Mouse (Mus musculus) myocyte (in vitro differentiated cells): ENCODE measurements around the gene Plpp7. TPM values are rescaled to one million over a fixed set of nuclear protein-coding genes. Genes with fewer than 3 reads are reported as not detected.

ENCODE experiments used
- H3K27me3 ChIP-seq: one replicate; pipeline ENCODE4 v1.6.1; 2011; ENCODE audit not compliant: control insufficient read depth, insufficient read depth, insufficient read length
- H3K36me3 ChIP-seq: one replicate; pipeline ENCODE4 v1.6.1; 2011; ENCODE audit not compliant: control insufficient read depth, insufficient read depth
- H3K4me2 ChIP-seq: one replicate; pipeline ENCODE4 v1.6.1; 2011; ENCODE audit warnings: low read depth, control low read depth
- H3K4me3 ChIP-seq: one replicate; pipeline ENCODE4 v1.5.1; 2011; ENCODE audit warnings: mild to moderate bottlenecking, control low read depth, moderate library complexity
- H3K79me2 ChIP-seq: one replicate; pipeline ENCODE4 v1.6.1; 2011; ENCODE audit not compliant: control insufficient read depth, insufficient read depth
- H3ac ChIP-seq: one replicate; pipeline ENCODE4 v1.6.1; 2011; ENCODE audit not compliant: control insufficient read depth, insufficient read length
- CEBPB ChIP-seq: IDR thresholded peaks from 2 replicates; pipeline ENCODE4 v1.6.1; 2011; ENCODE audit warnings: mild to moderate bottlenecking, moderate library complexity; ENCODE audit not compliant: poor library complexity, insufficient read depth, severe bottlenecking
- E2F4 ChIP-seq: IDR thresholded peaks from one replicate; pipeline ENCODE4 v1.6.1; 2011; ENCODE audit warnings: mild to moderate bottlenecking, control low read depth, moderate library complexity; ENCODE audit not compliant: insufficient read depth
- MAX ChIP-seq: IDR thresholded peaks from one replicate; pipeline ENCODE4 v1.6.1; 2011; ENCODE audit warnings: low read depth, mild to moderate bottlenecking, control low read depth
- MYOD1 ChIP-seq, 3 experiments: IDR thresholded peaks; one replicate each; pipeline ENCODE4 v1.6.1; 2011; ENCODE audit warnings: control low read depth in 2 of 3, low read depth in 2 of 3, mild to moderate bottlenecking in 2 of 3, moderate library complexity in 1 of 3; ENCODE audit not compliant: insufficient read length in 2 of 3, control insufficient read depth in 1 of 3
- MYOG ChIP-seq, 3 experiments: IDR thresholded peaks; one replicate each; pipeline ENCODE4 v1.6.1; 2011; ENCODE audit warnings: control low read depth in 2 of 3, low read depth in 2 of 3, mild to moderate bottlenecking in 2 of 3; ENCODE audit not compliant: insufficient read length in 2 of 3, control insufficient read depth in 1 of 3, insufficient read depth in 1 of 3
- POLR2A ChIP-seq: IDR thresholded peaks from one replicate; pipeline ENCODE4 v1.6.1; 2011; ENCODE audit warnings: low read depth, mild to moderate bottlenecking, control low read depth, moderate library complexity; ENCODE audit not compliant: insufficient read length
- POLR2AphosphoS2 ChIP-seq: IDR thresholded peaks from one replicate; pipeline ENCODE4 v1.6.1; 2011; ENCODE audit warnings: low read depth, control low read depth; ENCODE audit not compliant: insufficient read length
- REST ChIP-seq: IDR thresholded peaks from one replicate; pipeline ENCODE4 v1.6.1; 2011; ENCODE audit warnings: mild to moderate bottlenecking, control low read depth, moderate library complexity; ENCODE audit not compliant: insufficient read depth, insufficient read length
- SRF ChIP-seq: IDR thresholded peaks from one replicate; pipeline ENCODE4 v1.6.1; 2011; ENCODE audit warnings: low read depth; ENCODE audit not compliant: control insufficient read depth, insufficient read length
- TCF12 ChIP-seq: IDR thresholded peaks from one replicate; pipeline ENCODE4 v1.6.1; 2011; ENCODE audit warnings: mild to moderate bottlenecking, control low read depth; ENCODE audit not compliant: poor library complexity, insufficient read depth, severe bottlenecking
- TCF3 ChIP-seq: IDR thresholded peaks from one replicate; pipeline ENCODE4 v1.6.1; 2011; ENCODE audit warnings: low read depth, control low read depth; ENCODE audit not compliant: insufficient read length
- USF1 ChIP-seq: IDR thresholded peaks from one replicate; pipeline ENCODE4 v1.6.1; 2011; ENCODE audit warnings: low read depth, mild to moderate bottlenecking, control low read depth, moderate library complexity
- polyA plus RNA-seq: library from polyadenylated mRNA; unstranded; fragments of >200 nt; fragmentation: generic; extraction: Trizol; gene quantifications from one replicate; pipeline ENCODE4 v1.2.1, GENCODE M21; 2012; ENCODE audit warnings: missing spikeins

Gene Plpp7
- polyA plus RNA-seq, 1 experiment: 60.6 TPM

DNA sequence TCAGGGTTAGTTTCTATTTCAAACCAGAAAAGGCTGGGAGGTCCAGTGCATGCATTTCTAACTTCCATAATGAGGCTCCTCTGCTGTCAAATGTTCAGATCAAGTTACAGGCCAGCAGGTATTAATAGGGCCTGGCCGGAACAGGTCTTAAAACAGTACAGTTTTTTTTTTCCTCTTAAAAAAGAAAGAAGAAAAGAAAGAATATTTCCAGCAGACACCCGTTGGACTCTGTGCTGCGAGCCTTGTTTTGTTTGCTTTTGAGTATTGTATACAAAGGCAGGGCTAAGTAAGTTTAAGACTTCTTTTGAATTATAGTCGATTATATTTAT lies 58.4 kb downstream of the Plpp7 start:
- TF ChIP-seq MAX: no peak
- TF ChIP-seq TCF3: no peak
- no peak for TF ChIP-seq CEBPB
- TF ChIP-seq POLR2AphosphoS2: no peak
- TF ChIP-seq E2F4: no peak
- TF ChIP-seq MYOG (IDR thresholded peaks at IDR 0.05; ENCODE audit: control insufficient read depth in 1 of 3, insufficient read depth in 1 of 3, insufficient read length in 2 of 3, low read depth in 2 of 3): no peak
- TF ChIP-seq USF1: no peak
- no peak for TF ChIP-seq POLR2A
- no peak for TF ChIP-seq TCF12
- TF ChIP-seq REST: no peak
- TF ChIP-seq MYOD1 (IDR thresholded peaks at IDR 0.05; ENCODE audit: control insufficient read depth in 1 of 3, insufficient read length in 2 of 3, low read depth in 2 of 3): no peak
- no peak for TF ChIP-seq SRF
- Histone ChIP-seq H3K4me3 (peak overlapping the region; percentile 89), H3ac (no peak overlapping the region), H3K27me3 (no peaks in the 10 kb centered on the region), H3K79me2 (peaks cover 74% of the 10 kb centered on the region), H3K36me3 (no peaks in the 10 kb centered on the region), H3K4me2 (peak overlapping the region; percentile 92)

DNA sequence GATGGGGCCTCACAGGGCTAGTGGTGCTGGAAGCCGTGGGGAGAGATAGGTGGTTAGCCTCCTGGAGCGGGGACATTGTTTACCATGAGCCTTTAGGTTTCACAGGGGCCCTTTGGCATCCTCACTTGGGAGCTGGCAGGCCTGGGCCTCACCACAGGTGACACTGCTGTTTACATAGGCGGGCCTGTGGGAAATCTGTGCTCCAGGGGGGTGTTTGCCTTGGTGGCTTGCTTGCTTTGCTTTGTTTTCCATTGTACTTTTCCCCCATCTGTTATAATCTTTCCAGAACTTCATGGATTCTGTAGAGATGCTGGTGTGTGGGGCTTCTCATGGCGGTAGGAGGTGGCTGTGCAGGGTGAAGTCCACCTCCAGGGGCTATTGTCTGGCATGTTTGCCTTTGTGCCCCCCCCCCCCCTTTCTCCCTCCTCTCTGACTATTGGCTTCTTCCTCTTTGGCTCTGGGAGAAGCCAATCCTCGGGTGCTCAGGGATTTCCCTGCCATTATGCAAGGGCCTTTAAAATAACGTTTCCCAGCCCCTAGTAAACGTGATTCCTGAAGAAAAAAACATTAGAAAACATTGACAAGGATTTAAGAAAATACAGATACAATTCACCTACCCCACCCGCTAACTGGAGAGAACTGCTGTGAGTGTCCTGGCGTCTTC lies 59.1 kb downstream of the Plpp7 start:
- Histone ChIP-seq H3K4me2 (peak overlapping the region; percentile 92), H3K4me3 (peak overlapping the region; percentile 89), H3ac (no peak overlapping the region), H3K36me3 (no peaks in the 10 kb centered on the region), H3K27me3 (no peaks in the 10 kb centered on the region), H3K79me2 (peaks cover 81% of the 10 kb centered on the region)
- TF ChIP-seq POLR2AphosphoS2 (peak; percentile 17), REST (no peak), MYOG (IDR thresholded peaks at IDR 0.05; ENCODE audit: control insufficient read depth in 1 of 3, insufficient read depth in 1 of 3, insufficient read length in 2 of 3, low read depth in 2 of 3) (no peak), TCF3 (no peak), MAX (no peak)

DNA sequence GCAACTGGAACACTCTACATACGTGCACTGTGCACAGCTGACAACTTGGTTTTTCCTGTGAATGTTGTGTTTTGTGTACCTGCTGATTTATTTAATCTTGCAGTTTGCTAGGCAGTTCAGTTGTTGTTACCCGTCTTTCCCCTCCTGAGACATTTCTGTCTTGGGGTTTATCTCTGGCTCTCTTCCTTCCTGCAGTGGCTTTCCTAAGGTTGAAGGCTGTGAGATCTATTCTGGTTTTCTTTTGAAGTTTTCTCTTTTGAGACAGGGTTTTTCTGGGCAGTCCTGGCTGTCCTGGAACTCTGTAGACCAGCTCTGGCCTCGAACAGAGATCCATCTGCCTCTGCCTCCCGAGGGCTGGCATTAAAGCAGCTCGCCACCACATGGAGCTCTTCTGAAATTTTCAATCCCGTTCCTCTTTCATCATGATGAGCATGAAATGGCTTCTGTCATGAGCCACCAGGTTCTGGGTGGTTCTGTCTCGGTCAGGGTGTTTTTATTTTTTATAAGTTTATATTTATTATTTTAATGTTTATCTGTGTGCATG lies 59.7 kb downstream of the Plpp7 start:
- TF ChIP-seq MAX (no peak), TCF12 (no peak), POLR2AphosphoS2 (no peak), MYOD1 (IDR thresholded peaks at IDR 0.05; ENCODE audit: control insufficient read depth in 1 of 3, insufficient read length in 2 of 3, low read depth in 2 of 3) (no peak), SRF (no peak), MYOG (IDR thresholded peaks at IDR 0.05; ENCODE audit: control insufficient read depth in 1 of 3, insufficient read depth in 1 of 3, insufficient read length in 2 of 3, low read depth in 2 of 3) (no peak)
- Histone ChIP-seq H3K36me3 (no peaks in the 10 kb centered on the region), H3K4me3 (no peak overlapping the region), H3K79me2 (peaks cover 87% of the 10 kb centered on the region), H3K4me2 (peak overlapping the region; percentile 92), H3K27me3 (no peaks in the 10 kb centered on the region), H3ac (no peak overlapping the region)

DNA sequence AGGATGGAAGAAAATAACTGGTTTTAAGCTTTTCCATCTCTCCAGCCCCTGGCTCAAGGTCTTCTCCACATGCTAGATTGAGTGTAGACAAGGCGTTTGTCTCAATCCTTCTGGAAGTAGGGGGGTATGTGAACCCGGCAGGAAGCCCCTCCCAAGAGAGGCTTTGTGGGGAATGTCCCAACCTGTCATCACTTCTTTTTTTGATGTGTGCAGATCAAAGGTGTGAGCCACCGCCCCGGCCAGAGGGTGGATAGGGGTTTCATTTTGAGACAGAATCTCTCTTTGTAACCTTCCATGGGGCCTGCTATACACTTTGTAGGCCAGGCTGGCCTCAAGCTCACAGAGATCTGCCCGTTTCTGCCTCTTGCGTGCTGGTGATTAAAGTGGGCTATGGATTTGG lies 60.3 kb downstream of the Plpp7 start:
- no peak overlapping the region for H3K4me3 ChIP-seq
- H3K4me2 ChIP-seq: peak overlapping the region; percentile 92
- no peak overlapping the region for H3ac ChIP-seq
- no peaks in the 10 kb centered on the region for H3K27me3 ChIP-seq
- TF ChIP-seq POLR2A: no peak
- TF ChIP-seq POLR2AphosphoS2: no peak
- TF ChIP-seq E2F4: no peak
- no peak for TF ChIP-seq MYOG (IDR thresholded peaks at IDR 0.05; ENCODE audit: control insufficient read depth in 1 of 3, insufficient read depth in 1 of 3, insufficient read length in 2 of 3, low read depth in 2 of 3)
- TF ChIP-seq TCF12: no peak
- no peak for TF ChIP-seq MAX
- no peak for TF ChIP-seq MYOD1 (IDR thresholded peaks at IDR 0.05; ENCODE audit: control insufficient read depth in 1 of 3, insufficient read length in 2 of 3, low read depth in 2 of 3)
- no peak for TF ChIP-seq REST
- no peak for TF ChIP-seq USF1
- TF ChIP-seq TCF3: no peak
- TF ChIP-seq SRF: no peak
- no peak for TF ChIP-seq CEBPB
- H3K79me2 ChIP-seq: peaks cover 92% of the 10 kb centered on the region
- no peaks in the 10 kb centered on the region for H3K36me3 ChIP-seq

DNA sequence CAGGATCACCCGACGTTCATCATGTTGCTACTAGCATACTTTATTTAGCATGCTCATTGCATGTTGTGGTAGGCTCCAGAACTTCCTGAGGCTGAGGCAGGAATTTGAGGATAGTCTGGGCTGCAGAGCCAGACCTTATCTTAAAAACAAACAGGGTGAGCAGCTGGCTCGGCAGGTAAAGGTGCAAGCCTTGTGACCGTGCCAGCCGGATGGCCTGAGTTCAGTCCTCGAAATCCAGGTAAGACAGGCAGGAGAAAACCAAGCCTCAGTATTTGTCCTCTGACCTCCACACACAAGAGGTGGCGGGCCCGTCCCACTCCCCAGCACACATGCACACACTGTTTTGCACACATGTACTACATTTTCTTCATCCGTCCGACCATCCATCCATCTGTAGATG lies 61.3 kb downstream of the Plpp7 start:
- H3K4me2 ChIP-seq: no peak overlapping the region
- H3K27me3 ChIP-seq: no peaks in the 10 kb centered on the region
- no peak overlapping the region for H3ac ChIP-seq
- peaks cover 3% of the 10 kb centered on the region for H3K36me3 ChIP-seq
- TF ChIP-seq USF1: no peak
- no peak for TF ChIP-seq POLR2AphosphoS2
- TF ChIP-seq CEBPB: no peak
- no peak for TF ChIP-seq TCF12
- no peak for TF ChIP-seq TCF3
- no peak for TF ChIP-seq SRF
- no peak for TF ChIP-seq REST
- no peak for TF ChIP-seq MYOG (IDR thresholded peaks at IDR 0.05; ENCODE audit: control insufficient read depth in 1 of 3, insufficient read depth in 1 of 3, insufficient read length in 2 of 3, low read depth in 2 of 3)
- H3K79me2 ChIP-seq: peaks cover 100% of the 10 kb centered on the region
- no peak overlapping the region for H3K4me3 ChIP-seq
